Mouse (Mus musculus) C2C12 (cell line): ENCODE results near the gene Map4k4.

ENCODE experiments used
- CEBPB ChIP-seq: IDR thresholded peaks from one replicate; pipeline ENCODE4 v1.6.1; 2011; ENCODE audit warnings: low read depth, mild to moderate bottlenecking, control low read depth, moderate library complexity
- CTCF ChIP-seq: IDR thresholded peaks from one replicate; pipeline ENCODE4 v1.5.1; 2011; ENCODE audit not compliant: control insufficient read depth, insufficient read depth, insufficient read length
- FOSL1 ChIP-seq: IDR thresholded peaks from one replicate; pipeline ENCODE4 v1.8.0; 2011; ENCODE audit warnings: mild to moderate bottlenecking, low read length; ENCODE audit not compliant: poor library complexity, insufficient read depth, severe bottlenecking
- MAX ChIP-seq: IDR thresholded peaks from one replicate; pipeline ENCODE4 v1.6.1; 2011; ENCODE audit warnings: mild to moderate bottlenecking, control low read depth
- MYOD1 ChIP-seq: IDR thresholded peaks from one replicate; pipeline ENCODE4 v1.6.1; 2011; ENCODE audit warnings: low read depth; ENCODE audit not compliant: control insufficient read depth, insufficient read length
- MYOG ChIP-seq: IDR thresholded peaks from one replicate; pipeline ENCODE4 v1.6.1; 2011; ENCODE audit not compliant: control insufficient read depth, insufficient read length; ENCODE audit errors: extremely low read depth
- USF1 ChIP-seq: IDR thresholded peaks from one replicate; pipeline ENCODE4 v1.6.1; 2011; ENCODE audit warnings: low read depth, mild to moderate bottlenecking, control low read depth, moderate library complexity

DNA sequence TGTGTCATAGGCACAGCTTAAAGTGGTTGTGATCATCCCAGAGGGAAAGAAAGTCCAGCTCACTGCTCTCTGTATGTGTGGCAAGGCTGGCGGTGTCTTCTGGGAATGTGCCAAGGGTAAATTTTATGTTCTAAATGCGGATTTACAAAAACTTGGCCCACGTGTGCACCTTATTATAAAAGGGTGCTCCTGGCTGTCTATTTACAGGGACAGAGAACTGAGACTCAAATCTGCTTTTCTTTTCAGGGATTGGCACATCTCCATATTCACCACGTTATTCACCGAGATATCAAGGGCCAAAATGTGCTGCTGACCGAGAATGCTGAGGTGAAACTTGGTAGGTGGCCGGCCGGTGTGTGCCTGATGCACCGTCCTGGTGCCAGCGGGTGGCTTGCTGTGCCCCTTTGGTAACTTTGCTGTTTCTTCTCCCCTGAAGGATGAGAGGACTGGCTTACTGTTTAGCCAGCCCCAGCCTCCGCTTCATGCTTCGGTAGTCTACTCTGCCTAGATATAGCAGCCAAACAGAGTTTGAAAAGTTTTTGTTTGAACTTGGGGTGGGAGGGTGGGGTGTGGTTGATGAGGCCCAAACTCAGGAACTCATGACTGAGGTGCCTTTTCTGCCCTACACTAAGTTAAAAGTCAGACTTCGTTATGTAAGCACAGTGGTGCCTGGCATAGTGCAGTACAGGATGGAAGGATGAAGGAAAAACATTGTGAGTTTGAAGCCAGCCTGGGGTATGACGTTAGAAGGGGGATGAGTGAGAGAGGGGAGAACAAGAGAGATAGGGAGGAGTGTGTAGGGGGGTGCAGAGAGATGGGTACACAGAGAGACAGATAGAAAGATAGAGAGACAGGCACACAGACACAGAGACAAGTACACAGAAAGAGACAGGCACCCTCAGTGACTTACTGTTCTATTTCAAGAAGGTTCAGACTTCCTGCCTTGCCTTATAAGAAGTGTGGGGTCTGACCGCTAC, 79.9 kb downstream of the Map4k4 start:
- TF ChIP-seq CTCF (no peak), CEBPB (no peak), MAX (no peak), USF1 (no peak), MYOD1 (no peak), MYOG (no peak), FOSL1 (no peak)
